Mouse (Mus musculus) ES-Bruce4 (cell line): ENCODE data around the gene Nsd2.
A peak's percentile ranks its signal among the peaks of the same experiment; 100 is the strongest.

Experiments
- CTCF ChIP-seq: IDR thresholded peaks from one replicate; pipeline ENCODE4 v1.8.1; 2011; ENCODE audit warnings: low read depth, low read length
- EP300 ChIP-seq: IDR thresholded peaks from 2 replicates; pipeline ENCODE4 v1.6.1; 2011; ENCODE audit warnings: low read depth, low read length; ENCODE audit not compliant: insufficient read depth
- POLR2A ChIP-seq: IDR thresholded peaks from one replicate; pipeline ENCODE4 v1.8.1; 2011; ENCODE audit warnings: low read length; ENCODE audit not compliant: insufficient read depth

- TF ChIP-seq CTCF (no peak), POLR2A (peak; percentile 10), EP300 (no peak)
These were observed 115.2 kb downstream of the Nsd2 start for GRCm38 (mm10) chr5:33935700-33936111.
